Mouse (Mus musculus) urinary bladder, adult 18-20 months (tissue): ENCODE data around the gene Tead1.
"Not testable (repeated sequence)": the region's sequence is repeated elsewhere in the genome, so short reads cannot be mapped to it uniquely, and the experiment has no call there.

Experiments
- DNase-seq, 2 experiments: peaks; one replicate each; pipeline ENCODE4 v3.0.0; 2022; ENCODE audit warnings: low spot score in 2 of 2, mixed read lengths in 2 of 2

Tead1 gene

GRCm38 (mm10) chr7:112917613-112918278 lies 238.6 kb downstream of the Tead1 start:
- DNase-seq = no peak

- DNase-seq = no peak
These were observed 239.3 kb downstream of the Tead1 start for GRCm38 (mm10) chr7:112918279-112918991.

GRCm38 (mm10) chr7:112919845-112920244 lies 240.7 kb downstream of the Tead1 start:
- peak; percentile 16 to 17 for DNase-seq

- DNase-seq = no peak
These were observed 243.7 kb downstream of the Tead1 start for GRCm38 (mm10) chr7:112922801-112923200.

DNA sequence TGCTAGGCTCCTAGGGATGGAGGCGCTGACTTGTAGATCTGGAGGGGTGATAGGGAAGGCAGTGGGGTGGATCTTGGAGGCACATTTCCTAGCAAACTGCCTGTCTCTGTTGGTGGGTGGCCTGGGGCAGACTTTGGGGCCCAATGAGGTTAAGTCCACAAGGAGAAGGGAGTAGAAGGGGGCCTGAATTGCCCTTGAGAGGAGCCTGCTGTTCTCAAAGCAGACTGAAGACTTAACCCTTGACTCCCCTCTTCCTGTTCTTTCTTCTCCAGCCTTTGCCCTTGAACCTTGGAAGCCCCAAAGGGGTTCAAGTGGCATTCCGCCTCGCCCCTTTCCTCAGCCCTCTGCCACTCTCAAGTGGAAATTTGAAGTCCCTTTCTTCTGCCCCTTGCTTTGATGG lies 244.6 kb downstream of the Tead1 start:
- DNase-seq = no peak

- DNase-seq = no peak
These were observed 251.6 kb downstream of the Tead1 start for GRCm38 (mm10) chr7:112930669-112931068.

DNA sequence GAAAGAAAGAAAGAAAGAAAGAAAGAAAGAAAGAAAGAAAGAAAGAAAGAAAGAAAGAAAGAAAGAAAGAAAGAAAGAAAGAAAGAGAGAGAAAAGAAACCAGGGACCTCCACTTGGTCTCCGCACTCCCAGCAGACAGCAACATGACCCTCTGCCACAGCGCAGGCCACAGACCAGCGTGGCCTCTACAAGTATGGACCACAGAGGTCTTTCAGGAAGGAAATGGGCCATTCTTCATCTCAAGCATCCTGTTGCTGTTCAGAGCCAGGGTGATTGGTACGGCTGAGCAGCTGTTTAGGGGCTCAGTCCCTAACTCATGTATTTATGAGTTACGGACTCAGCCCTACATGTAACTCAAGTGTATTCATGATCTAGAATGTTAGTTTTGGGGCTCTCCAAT lies 256.8 kb downstream of the Tead1 start:
- not testable (repeated sequence) for DNase-seq

- no peak for DNase-seq
These were observed 258.0 kb downstream of the Tead1 start for GRCm38 (mm10) chr7:112937089-112937488.

GRCm38 (mm10) chr7:112938959-112939358 lies 259.8 kb downstream of the Tead1 start:
- no peak for DNase-seq

DNA sequence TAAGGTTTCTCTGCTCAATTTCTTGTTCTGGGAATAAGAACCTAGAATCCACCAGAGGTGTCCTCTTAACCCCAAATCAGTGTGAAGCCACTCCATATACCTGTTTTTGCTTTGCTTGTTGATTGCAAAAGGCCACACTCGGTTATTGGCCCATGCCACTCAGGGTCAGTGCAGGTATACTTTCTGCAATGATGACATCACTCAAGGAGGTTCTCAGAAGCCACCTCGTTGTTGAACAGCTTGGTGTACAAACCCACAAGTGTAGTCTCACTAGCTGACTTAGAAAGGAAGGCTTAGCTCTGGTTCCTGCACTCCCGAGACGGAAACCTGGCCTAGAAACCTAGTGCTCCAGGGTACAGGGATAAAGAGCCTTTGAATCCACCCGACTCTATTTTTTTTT lies 263.4 kb downstream of the Tead1 start:
- no peak for DNase-seq

GRCm38 (mm10) chr7:112943056-112943455 lies 263.9 kb downstream of the Tead1 start:
- no peak for DNase-seq

DNA sequence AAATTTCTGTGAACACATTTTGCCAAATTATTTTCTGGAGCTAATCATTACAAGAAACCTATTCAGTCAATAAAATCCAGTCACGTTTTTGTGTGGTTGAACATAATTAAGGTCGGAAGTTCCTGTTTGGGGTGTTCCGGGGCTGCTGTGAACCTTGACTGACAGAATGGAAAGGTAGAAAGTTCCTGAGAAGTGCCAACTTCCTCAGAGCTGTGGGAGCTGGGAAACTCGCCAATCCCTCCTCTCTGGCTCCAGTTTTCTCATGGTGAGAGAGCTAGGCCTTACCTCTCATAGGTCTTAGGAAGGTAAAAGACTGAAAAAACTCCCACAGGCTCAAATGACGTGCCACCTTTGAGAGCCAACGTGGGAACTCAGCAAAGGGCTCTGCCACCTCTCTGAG lies 267.6 kb downstream of the Tead1 start:
- DNase-seq = no peak

GRCm38 (mm10) chr7:112953777-112954291 lies 274.7 kb downstream of the Tead1 start, which contains the start of gene Rassf10:
Gene Rassf10 (plus strand): TSS chr7:112953962.
- peak; percentile 77 to 79 for DNase-seq

GRCm38 (mm10) chr7:112954351-112955102 lies 275.4 kb downstream of the Tead1 start:
- DNase-seq = peak in 1 of 2 experiments; percentile 49

GRCm38 (mm10) chr7:112955103-112955827 lies 276.1 kb downstream of the Tead1 start:
- DNase-seq = no peak

- DNase-seq = no peak
These were observed 276.8 kb downstream of the Tead1 start for GRCm38 (mm10) chr7:112955955-112956354.
